Mouse (Mus musculus): Measurements from ENCODE around the gene Nxpe5.

Nxpe5 gene

GRCm38 (mm10) chr5:138253061-138253460, 27.4 kb downstream of the Nxpe5 start:
- no peak for DNase-seq (ENCODE audit: low spot score in 2 of 2)

DNA sequence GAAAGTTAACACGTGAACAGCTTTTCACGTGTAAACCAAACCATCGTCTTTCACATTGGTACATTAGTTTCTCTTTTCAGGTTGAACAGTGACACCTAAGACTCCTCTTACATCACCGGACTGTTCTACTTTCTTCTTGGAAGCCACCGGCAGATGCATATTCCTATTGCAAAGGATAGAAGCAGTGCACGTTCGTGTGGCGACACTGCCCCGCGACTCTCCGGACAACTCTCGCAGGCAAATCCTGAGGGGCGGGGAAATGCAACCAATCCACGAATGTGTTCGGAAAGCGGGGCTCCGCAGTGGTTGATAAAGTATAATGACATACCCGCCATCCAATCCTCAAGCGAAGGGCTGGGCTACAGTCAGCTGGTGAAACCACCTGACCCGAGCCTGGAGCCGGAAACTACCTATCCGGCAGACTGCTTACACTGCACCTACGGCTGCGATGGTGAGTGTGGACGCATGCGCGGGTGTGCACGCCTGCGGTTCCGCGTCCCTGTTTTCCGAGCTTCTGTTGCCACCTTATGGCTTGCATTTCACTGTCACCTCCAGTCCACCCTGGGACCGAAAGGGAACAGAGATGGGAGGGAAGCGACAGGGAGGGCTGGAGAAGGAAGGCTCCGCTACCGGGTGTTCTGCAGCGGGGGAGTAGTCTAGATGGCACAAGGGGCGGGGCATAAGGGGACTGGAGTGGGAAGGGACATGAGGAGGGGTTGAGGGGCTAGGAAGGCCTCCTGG, 29.8 kb downstream of the Nxpe5 start, which contains the start of gene Lamtor4:
Gene Lamtor4 (plus strand): TSS at position 130 of the 741 bp plus-strand sequence.
- DNase-seq (ENCODE audit: low spot score in 2 of 2): peak; percentile 94 to 97

DNA sequence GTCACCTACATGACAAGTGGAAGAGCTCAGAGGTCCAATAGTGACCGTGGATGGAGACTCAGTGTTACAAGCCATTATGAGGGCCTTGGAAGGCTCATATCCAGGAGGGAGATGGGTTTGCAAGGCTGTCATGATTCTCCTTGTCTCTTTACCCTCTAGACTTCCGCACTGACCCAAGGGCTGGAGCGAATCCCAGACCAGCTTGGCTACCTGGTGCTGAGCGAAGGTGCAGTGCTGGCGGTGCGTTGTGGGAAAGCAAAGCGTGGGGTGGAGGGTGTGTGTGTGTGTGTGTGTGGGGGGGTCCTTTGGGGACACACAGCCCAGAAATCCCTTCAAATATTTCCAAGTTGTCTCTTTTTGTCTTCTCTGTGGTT, 30.4 kb downstream of the Nxpe5 start:
- DNase-seq (ENCODE audit: low spot score in 2 of 2): no peak

DNA sequence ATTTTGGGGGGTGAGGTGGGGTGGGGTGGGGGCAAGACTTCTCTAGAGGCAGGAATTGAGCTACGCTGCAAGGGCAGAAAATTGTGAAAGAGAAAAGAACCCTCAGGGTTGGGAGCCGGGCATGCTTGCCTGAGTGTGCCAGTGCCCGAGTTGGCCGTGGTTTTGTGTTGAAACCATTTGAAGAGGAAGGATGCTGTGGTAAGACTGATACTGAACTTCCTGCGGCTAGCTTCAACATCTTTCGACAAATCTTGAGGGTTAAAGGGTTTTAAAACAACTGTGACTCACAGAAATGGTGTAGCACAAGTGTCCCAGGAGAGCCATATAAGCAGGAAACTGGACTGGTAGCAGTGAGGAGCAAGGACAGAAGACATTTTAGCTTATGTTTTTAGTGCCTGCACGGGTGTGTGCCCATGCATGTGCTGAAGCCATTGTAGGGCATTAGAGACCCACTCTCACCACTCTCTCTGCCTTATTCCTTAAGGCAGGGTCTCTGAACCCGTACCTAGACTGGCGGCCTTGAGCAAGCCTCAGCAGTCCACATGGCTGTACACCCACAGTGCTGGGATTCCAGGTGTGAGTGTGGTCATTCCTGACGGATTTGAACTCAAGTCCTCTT, 31.4 kb downstream of the Nxpe5 start:
- no peak for DNase-seq (ENCODE audit: low spot score in 2 of 2)

- no peak for DNase-seq (ENCODE audit: low spot score in 2 of 2)
Measured at GRCm38 (mm10) chr5:138257585-138257978, 31.9 kb downstream of the Nxpe5 start.

DNA sequence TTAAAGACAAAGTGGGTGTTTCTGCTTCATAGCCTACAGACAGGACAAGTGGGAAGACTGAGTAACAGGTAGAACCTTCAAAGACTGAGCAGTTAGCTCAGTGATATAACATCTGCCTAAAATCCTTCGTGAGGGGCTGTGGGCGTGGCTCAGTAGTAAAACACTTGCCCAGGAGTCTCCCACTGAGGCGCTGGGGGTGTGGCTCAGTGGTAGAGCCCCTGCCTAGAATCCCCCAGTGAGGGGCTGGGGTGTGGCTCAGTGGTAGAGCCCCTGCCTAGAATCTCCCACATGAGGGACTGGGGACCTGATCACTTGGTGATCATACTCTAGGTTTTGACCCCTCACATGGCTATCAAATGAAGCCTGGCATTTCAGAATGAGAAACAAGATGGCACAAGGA, 32.4 kb downstream of the Nxpe5 start:
- no peak for DNase-seq (ENCODE audit: low spot score in 2 of 2)

- no peak for DNase-seq (ENCODE audit: low spot score in 2 of 2)
Measured at GRCm38 (mm10) chr5:138258542-138258941, 32.8 kb downstream of the Nxpe5 start.

GRCm38 (mm10) chr5:138258993-138259392, 33.3 kb downstream of the Nxpe5 start:
- DNase-seq (ENCODE audit: low spot score in 2 of 2): no peak

DNA sequence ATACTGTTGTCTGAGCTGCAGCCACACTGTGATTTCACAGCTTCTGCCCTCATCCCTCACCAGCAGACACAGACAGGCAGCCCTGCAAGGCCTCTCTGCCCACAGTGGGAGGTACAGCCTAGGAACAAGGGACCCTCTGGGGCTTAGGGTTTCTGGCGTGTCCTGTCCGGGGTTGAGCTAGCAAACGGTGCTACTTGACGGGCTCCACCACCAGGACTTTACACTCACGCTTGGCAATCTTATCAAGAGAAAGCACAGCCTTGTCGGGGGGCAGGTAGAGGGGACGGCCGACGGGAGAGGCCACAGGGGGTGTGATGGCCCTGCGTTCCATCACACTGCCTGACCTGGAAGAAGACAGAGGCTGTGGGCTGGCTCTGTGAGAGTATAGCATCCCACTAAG, 34.4 kb downstream of the Nxpe5 start:
- no peak for DNase-seq (ENCODE audit: low spot score in 2 of 2)

- DNase-seq (ENCODE audit: low spot score in 2 of 2): no peak
Measured at GRCm38 (mm10) chr5:138260834-138261233, 35.1 kb downstream of the Nxpe5 start.

GRCm38 (mm10) chr5:138262001-138262400, 36.3 kb downstream of the Nxpe5 start:
- no peak for DNase-seq (ENCODE audit: low spot score in 2 of 2)

DNA sequence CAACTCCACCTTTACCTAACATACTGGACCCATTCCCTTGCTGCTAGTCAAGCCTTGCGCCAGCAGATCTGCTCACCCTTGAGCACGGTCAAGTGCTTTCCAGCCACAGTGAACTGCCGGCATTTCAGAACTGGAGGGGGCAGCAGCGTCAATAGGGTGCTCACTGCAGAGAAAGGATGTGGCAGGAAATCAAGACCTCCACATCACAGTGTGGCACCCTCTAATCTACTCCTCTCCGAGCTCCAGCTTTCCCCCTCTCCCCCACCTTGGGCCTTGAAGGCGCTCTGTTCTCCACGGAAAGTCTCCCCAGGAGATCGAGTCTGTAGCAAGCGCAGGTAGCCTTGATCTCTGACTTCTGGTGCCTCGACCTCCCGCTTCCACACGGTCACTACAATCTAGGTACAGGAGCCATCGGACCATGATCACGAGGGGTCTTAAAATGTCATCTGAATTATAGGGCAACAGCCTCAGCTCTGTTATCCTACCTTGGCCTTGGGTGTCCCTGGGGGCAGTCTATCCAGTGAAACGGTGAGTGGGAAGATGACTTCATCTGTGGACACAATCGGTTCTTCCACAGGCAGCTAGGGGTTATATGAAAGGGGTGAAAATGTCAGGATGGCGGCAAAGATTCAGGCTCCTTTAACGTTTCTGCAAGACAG, 37.0 kb downstream of the Nxpe5 start:
- no peak for DNase-seq (ENCODE audit: low spot score in 2 of 2)

DNA sequence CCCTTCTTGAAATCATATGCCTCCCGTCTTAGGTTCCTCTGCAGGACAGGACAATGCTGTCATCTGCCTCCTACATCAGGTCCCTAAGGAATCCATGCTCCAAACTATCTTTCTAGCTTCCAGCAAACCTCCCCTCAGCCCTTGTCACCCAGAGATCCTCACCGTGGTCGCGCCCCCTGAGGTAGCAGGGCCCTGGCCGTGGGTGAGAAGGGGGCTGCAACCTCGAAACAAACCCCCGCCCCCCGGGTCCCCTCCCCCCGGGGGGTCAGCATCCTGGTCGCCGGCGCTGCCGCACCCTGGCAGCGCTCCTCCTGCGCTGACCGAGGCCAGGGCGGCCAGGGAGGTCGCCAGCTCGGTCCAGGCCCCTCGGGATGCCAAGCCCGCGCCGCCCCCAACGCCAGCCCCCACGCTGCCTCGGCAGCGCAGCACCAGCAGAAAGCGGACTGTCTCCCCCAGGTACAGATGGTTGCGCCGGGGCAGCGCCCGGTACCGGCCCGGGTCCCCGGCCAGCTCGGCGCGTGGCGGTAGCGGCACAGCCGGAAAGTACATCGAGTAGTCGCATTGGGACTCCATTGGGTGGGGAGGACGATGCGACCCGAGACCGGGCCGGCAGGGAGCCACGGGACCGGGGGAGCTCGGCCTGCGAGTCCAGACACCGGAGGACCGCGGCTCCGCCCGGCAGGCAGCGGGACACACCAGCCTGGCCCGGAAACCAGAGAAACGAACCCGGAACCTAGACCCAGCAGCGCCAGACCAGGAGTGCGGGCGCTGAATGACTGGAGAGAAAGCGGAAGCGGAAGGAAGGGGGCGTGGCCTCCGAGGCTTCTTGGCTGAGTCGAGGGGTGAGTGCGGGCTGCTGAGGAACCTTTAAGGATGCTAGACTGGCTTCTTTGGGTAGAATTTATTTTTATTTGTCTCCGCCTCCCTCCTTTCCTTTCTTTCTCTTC, 37.8 kb downstream of the Nxpe5 start, which contains the start of gene BC037034:
Gene BC037034 (minus strand): TSS at position 774 of the 947 bp plus-strand sequence.
- peak; percentile 90 to 93 for DNase-seq (ENCODE audit: low spot score in 2 of 2)

GRCm38 (mm10) chr5:138264207-138264578, 38.5 kb downstream of the Nxpe5 start:
- DNase-seq (ENCODE audit: low spot score in 2 of 2): no peak

DNA sequence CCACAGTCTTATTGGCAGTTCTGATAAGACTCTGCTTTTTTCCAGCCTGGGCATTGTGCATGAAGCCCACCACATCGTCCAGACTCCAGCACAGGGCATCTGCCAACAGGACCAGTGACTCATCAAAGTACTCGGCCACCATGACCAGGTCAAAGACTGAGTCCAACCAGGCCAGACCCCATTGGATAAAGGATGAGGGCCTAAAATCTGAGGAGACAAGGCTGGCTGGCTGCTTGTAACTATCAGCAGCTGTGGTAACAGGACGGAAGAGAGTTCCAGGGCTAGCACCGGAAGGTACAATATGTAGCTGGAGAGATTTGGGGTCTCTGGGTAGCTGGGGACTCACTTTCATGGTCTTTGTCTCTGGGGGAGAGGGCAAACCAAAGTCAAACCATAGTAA, 40.0 kb downstream of the Nxpe5 start:
- no peak for DNase-seq (ENCODE audit: low spot score in 2 of 2)

DNA sequence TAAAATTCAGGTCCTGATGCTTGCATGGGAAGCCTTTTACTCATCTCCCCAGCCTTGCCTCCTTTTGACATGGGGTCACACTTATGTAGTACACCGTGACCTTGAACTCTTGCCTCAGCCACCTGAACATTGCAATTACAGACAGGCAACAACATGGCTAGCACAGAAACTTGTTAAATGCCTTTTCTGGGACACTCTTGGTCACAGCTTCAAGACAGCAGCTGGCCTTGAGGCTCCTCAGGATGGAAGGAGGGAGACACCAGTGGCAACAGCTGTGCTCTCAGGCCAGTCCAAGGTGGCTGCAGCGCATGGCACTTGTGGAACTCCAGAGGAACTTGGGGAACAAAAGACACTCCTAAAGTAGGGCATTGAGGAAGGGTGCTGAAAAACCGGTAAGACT, 41.4 kb downstream of the Nxpe5 start:
- DNase-seq (ENCODE audit: low spot score in 2 of 2): no peak

DNA sequence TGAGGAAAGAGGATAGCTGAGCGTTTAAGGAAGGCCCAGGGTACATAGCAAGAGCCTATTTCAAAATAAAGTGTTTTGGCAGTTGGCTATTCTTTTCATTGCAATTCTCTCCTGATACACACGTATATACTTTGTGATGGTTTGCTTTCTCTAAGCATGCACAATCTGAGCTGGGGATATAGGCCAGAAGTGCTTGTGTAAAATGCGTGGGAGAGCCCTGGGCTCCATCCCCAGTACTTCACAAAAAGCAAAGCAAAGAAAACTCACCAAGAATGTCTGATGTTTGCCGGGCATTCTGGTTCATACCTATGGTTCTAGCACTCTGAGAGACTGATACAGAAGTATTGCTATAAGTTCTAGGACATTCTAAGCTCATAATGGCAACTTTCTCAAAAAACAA, 43.3 kb downstream of the Nxpe5 start:
- no peak for DNase-seq (ENCODE audit: low spot score in 2 of 2)

GRCm38 (mm10) chr5:138271232-138271631, 45.5 kb downstream of the Nxpe5 start:
- no peak for DNase-seq (ENCODE audit: low spot score in 2 of 2)

GRCm38 (mm10) chr5:138272409-138272923, 46.8 kb downstream of the Nxpe5 start, which contains the start of gene Gal3st4:
TSS of gene Gal3st4 (minus strand) at chr5:138272840.
- DNase-seq (ENCODE audit: low spot score in 2 of 2): no peak

GRCm38 (mm10) chr5:138274186-138274585, 48.5 kb downstream of the Nxpe5 start:
- no peak for DNase-seq (ENCODE audit: low spot score in 2 of 2)
